Mouse (Mus musculus) WW6 (cell line): ENCODE measurements around the gene Adk.
"Not testable (repeated sequence)": the region's sequence is repeated elsewhere in the genome, so short reads cannot be mapped to it uniquely, and the experiment has no call there.

Source experiments
- DNase-seq: peaks from one replicate; pipeline ENCODE4 v3.0.0-alpha.2; 2013; ENCODE audit warnings: low read depth, low spot score

Gene Adk

DNA sequence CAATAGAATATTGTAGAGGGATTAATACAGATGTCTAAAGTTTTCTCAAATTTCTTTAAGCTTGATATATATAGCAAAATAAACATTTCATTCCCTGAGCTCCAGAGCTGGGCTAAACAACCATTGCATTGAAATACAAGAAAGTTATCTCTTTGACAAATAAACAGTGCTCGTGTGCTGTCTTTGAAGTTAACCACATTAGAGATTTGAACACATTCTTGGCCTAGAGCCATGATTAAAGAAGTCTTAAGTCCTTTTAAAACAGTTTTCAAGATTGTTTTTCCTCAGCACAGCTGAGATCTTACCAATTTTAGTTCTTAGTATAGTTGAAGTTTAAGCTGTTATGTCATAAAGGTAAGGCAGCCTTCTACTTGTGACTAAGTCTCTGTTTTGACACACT, 11.9 kb downstream of the Adk start:
- DNase-seq: no peak

- DNase-seq: no peak
Observed at GRCm38 (mm10) chr14:21065490-21066162, 13.3 kb downstream of the Adk start.

DNA sequence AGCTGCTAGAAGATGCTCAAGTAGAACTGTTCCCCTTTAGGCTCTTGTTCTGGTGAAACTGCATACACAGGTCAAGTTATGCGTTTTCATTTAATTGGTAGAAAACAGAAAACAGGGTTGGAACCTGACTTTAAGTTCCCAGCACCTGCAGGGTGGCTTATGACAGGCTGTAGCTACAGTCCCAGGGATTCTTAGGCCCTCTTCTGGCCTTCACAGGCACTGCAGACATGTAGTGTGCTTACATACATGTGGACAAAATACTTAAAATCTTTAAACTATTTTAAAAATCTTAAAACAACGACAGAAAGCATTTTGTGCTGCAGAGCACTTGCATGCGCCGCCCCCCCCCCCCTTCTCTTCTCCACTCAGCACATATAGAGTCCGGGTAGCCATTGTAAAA, 17.2 kb downstream of the Adk start:
- DNase-seq: no peak

GRCm38 (mm10) chr14:21073981-21074380, 21.6 kb downstream of the Adk start:
- no peak for DNase-seq

DNA sequence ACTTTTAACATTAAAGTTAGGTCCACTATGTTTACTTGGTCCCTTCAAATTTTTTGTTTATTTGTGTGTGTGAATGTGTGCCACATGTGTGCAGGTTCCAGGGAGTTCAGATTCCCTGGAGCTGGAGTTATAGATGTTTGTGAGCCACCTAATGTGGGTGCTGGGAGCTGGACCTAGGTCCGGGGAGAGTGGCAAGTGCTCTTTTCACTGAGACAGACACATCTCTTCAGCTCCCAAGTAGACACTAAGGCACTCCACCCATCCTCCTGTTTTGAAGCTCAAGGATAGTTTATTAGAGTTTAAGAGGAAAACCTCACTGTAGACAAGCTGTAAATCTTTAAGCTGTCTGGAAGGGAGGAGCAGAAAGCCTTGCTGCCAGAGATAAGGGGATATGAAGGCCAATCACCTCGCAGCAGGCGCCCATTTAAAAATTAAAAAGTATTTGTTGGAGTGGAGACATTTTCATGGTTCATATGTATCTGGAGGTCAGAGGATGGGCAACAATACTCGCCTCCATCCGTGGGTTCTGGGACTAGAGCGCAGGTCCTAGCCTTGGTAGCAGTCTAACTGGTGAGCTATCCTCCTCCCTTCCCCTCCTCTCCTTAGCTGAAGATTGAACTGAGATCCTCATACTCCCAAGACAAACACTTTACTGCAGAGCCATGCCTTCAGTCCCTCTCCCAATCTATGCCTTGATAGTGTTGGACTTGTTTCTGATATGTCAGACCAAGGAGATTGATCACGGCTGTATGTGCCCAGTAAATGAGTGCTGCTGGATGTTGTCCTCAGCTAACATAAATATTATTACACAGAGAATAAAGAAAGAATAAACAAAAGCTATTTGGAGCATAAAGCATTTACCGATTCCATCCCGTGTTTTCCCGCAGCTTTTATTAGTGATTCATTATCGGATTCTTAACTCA, 22.3 kb downstream of the Adk start:
- DNase-seq: no peak

DNA sequence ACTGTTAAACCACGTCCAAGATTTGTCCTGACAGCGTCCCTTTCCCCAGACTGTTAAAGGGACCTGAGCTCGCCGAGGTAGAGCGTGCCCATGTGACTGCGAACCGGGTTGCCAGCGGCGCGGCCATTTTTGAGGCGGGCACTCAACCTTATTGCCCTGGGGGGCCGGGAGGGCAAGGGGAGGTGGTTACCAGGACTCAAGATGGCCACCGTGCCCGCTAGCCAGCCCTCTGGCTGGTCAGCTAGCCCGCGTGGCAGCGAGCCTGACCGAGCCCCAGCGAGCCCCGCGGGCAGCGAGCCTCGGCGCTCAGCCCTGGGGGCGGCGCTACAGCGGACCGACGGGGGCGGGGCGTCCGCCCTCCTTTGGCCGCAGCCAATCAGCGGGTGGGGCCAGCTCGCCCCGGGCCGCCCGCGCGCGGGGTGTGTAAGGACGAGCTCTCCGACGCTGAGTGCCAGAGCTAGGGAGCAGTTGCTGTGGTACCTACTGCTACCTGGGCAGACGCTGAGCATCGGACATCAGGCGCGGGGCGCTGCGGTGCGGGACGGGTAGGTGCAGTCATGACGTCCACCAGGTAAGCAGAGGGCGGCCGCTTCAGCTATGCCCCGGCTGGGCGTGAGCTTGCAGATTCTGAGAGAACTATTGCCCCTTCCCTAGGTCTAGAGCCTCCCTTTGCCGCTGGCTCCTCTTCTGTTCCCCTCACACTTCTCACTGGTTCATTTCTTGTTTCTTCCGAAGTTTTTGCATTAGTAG, 23.6 kb downstream of the Adk start:
- peak; percentile 67 for DNase-seq

- DNase-seq: no peak
Observed at GRCm38 (mm10) chr14:21076501-21077194, 24.3 kb downstream of the Adk start.

DNA sequence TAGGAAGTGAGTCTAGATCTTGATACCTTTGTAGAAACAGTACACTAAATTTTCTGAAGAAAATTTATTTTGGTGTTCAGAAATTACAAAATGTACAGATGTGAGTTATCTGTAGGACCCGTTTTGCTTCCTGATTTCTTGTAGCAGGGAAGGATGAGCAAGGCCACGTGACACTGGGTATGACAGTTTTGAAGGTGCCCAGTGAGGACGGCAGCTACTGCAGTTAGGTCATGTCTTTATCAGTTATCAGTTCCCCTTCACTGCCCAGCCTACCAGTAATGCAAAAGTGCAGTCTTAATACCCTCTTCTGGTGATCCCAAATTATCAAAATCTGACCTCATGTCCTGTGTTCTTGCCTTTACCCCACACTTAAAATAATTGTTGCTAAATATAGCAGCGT, 25.6 kb downstream of the Adk start:
- DNase-seq: no peak

GRCm38 (mm10) chr14:21078511-21078910, 26.1 kb downstream of the Adk start:
- DNase-seq: no peak

DNA sequence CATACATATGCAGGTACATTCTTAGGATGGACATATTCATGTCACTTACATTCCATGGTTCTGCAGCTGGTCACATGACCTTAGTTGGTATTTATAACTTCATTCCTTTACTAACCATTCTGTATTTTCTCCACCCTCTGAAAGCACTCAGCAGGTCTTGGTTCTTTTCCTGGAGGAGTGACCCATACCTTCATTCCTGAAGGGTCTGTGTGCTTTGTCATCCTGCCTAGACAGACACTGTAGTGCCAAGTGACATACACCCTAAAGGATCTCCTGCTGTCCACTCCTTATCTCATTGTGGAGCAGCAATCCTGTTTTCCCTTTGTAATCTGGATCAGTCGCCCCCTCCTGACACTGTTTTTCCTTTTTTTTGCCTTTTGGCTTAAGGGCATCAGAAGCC, 30.4 kb downstream of the Adk start:
- DNase-seq: no peak

DNA sequence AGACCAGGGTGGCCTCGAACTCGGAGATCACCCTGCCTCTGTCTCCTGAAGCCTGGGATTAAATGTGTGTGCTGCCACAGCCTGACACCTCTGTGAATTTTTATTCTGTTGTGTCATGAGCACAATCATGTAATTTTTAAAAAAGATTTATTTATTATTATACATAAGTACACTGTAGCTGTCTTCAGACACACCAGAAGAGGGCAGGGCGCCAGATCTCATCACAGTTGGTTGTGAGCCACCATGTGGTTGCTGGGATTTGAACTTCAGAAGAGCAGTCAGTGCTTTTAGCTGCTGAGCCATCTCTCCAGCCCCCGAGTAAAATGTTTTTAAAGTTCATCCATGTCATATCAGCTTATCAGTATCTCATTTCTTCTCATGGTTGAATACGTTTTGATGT, 33.3 kb downstream of the Adk start:
- DNase-seq: no peak

DNA sequence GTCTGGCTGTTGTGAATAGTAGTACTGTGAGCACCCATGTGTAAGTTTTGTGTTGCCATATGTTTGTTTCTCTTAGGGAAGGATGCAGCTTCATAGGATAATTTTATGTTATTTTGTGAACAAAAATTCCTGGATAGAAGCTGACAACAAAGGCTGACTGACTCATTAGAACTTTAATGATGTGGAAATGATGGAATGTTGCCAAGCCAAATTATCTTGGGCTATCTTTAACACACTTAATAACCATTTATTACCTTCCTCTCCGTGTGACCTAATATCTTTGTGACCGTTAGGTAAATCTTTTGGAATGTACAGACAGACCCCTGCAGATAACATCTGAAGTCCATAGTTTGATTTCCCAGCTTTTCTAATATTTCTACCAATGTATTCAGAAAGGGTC, 33.7 kb downstream of the Adk start:
- no peak for DNase-seq

DNA sequence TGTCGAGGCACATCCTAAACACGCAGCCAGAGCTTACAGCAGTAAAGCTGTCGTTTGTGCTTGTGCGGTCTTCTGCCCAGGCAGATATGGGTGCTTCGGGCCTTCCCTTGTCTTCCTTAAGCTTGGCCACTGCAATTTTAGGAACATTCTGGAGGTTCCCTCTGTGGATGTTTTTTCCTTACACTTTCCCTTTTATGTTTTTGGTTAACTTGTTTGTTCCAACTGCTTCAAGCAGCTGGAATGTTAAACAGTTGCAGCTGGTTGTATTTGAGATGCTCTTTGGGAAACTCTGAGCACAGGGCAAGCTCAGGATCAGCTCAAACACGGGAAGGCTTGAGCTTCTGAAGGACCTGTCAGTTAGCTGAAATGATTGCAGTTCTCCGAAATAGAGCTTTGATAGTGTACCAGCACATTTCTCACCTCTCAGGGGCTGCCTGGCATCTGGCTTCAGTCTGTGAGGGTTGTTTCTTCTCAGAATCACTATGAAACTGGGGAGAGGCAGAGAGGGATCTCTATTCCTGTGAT, 34.5 kb downstream of the Adk start:
- no peak for DNase-seq

DNA sequence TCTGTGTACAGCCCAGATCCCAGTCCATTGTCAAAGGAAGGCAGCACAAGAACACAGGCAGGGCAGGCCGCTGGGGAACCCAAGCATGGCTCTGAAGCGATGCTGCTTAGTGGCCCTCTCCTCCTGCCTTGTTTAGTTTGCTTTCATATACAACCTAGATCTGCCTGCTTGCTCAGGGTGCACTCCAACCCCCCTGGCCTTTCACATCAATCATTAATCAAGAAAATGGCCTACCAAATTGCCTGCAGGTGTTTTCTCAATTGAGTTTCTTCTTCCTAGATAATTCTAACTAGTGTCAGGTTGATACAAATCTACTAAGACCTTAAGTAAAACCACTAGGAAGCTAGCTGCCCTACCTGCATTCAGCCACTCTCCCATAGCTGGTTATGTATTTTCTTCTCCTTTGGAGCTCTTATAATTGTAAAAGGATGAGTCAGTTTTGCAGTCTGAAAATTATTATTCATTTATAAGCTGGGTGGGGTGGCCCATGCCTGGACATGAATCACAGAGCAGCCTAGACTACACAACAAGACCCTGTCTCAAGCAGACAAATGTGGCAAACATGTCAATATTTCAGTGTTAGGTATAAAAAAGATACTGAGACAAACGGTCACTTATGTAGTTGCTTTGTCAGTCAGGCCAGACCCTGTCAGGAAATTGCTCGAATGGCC, 35.2 kb downstream of the Adk start:
- DNase-seq: no peak

- DNase-seq: peak; percentile 20
Observed at GRCm38 (mm10) chr14:21088731-21089130, 36.4 kb downstream of the Adk start.

DNA sequence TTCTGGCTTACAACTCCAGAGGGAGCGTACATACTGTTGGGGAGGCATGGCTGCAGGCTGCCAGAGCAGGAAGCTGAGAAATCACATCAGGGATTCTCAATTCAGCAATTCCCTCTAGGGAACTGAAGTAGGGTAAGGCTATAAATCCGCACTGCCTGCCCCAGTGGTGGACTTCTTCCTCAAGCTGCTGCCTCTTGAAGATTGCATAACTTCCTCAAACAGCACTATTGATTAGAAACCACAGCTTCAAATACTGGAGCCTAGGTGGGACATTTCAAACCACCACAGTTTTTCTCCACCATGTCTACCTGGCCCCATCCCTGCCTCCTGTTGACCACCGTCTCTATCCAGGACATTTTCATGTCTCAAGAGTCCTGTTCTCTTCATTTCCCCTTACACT, 38.0 kb downstream of the Adk start:
- no peak for DNase-seq

GRCm38 (mm10) chr14:21090930-21091486, 38.6 kb downstream of the Adk start:
- DNase-seq: no peak

DNA sequence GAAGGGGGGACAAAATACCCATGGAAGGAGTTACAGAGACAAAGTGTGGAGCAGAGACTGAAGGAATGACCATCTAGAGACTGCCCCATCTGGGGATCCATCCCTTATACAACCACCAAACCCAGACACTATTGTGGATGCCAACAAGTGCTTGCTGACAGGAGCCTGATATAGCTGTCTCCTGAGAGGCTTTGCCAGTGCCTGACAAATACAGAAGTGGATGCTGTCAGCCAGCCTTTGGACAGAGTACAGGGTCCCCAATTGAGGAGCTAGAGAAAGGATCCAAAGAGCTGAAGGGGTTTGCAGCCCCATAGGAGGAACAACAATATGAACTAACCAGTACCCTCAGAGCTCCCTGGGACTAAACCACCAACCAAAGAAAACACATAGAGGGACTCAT, 41.8 kb downstream of the Adk start:
- DNase-seq: not testable (repeated sequence)

DNA sequence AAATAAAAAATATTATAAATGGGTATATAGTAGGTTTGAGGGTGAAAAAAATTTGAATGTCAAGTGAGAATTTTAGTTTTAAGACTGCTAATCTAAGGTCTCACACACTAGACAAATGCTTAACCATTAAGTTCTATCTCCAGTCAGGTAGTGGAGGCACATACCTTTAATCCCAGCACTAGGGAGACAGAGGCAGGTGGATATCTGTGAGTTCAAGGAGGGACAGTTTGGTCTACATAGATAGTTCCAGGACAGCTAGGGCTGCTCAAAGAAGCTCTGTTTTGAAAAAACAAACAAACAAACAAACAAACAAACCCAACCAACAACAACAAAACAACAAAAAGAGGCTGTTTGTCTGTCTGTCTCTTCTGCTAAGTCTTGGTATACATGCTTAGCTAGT, 43.9 kb downstream of the Adk start:
- no peak for DNase-seq

GRCm38 (mm10) chr14:21096689-21097088, 44.3 kb downstream of the Adk start:
- DNase-seq: no peak

- no peak for DNase-seq
Observed at GRCm38 (mm10) chr14:21099371-21099770, 47.0 kb downstream of the Adk start.
